Mouse (Mus musculus) myocyte (in vitro differentiated cells): ENCODE results near the gene Ncam1.

Experiments used
- MYOD1 ChIP-seq, 3 experiments: IDR thresholded peaks; one replicate each; pipeline ENCODE4 v1.6.1; 2011; ENCODE audit warnings: control low read depth in 2 of 3, low read depth in 2 of 3, mild to moderate bottlenecking in 2 of 3, moderate library complexity in 1 of 3; ENCODE audit not compliant: insufficient read length in 2 of 3, control insufficient read depth in 1 of 3
- MYOG ChIP-seq, 3 experiments: IDR thresholded peaks; one replicate each; pipeline ENCODE4 v1.6.1; 2011; ENCODE audit warnings: control low read depth in 2 of 3, low read depth in 2 of 3, mild to moderate bottlenecking in 2 of 3; ENCODE audit not compliant: insufficient read length in 2 of 3, control insufficient read depth in 1 of 3, insufficient read depth in 1 of 3
- POLR2A ChIP-seq: IDR thresholded peaks from one replicate; pipeline ENCODE4 v1.6.1; 2011; ENCODE audit warnings: low read depth, mild to moderate bottlenecking, control low read depth, moderate library complexity; ENCODE audit not compliant: insufficient read length
- POLR2AphosphoS2 ChIP-seq: IDR thresholded peaks from one replicate; pipeline ENCODE4 v1.6.1; 2011; ENCODE audit warnings: low read depth, control low read depth; ENCODE audit not compliant: insufficient read length
- TCF12 ChIP-seq: IDR thresholded peaks from one replicate; pipeline ENCODE4 v1.6.1; 2011; ENCODE audit warnings: mild to moderate bottlenecking, control low read depth; ENCODE audit not compliant: poor library complexity, insufficient read depth, severe bottlenecking
- USF1 ChIP-seq: IDR thresholded peaks from one replicate; pipeline ENCODE4 v1.6.1; 2011; ENCODE audit warnings: low read depth, mild to moderate bottlenecking, control low read depth, moderate library complexity

DNA sequence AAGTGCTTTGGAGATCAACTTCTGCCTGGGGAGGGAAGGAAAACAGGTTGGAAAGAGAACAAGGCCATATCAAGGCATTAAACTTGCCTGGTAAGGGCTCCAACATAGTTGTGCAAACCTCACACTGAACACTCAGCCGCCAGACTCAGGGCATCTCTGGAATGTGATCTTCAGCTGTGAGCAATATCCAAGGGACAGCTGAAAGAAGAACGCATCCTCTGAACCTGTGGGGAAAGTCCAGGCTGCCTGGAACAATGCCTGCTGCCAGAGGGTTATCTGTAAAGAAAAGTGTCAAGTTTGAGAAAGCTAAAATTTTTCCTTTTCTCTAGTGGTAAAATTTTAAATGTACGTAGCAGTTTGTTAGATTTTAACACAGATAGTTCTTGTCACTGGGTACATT is 4.5 kb upstream of the Ncam1 start:
- TF ChIP-seq POLR2A (no peak), MYOD1 (IDR thresholded peaks at IDR 0.05; ENCODE audit: control insufficient read depth in 1 of 3, insufficient read length in 2 of 3, low read depth in 2 of 3) (peak; percentile 57 to 84 (median 73)), POLR2AphosphoS2 (no peak), USF1 (no peak), TCF12 (peak; percentile 55), MYOG (IDR thresholded peaks at IDR 0.05; ENCODE audit: control insufficient read depth in 1 of 3, insufficient read depth in 1 of 3, insufficient read length in 2 of 3, low read depth in 2 of 3) (peak in 2 of 3 experiments; percentile 72 to 94)
